ENCODE assay signal across 16 mouse cellular contexts in genomic region chr10:111314636-111315395, GRCm38 (mm10). TPM values are rescaled to one million over a fixed set of nuclear protein-coding genes. Genes with fewer than 3 reads are reported as not detected.
DNase-seq lines count a peak whose midpoint lies in the region; ATAC-seq and TF ChIP-seq lines count a peak whose summit lies in the region.
"Had no signal": no experiment of that assay in that cellular context is flagged by ENCODE, and none has a peak within 500 bp of the region (broad histone marks: within the 10 kb centered on the region; RNA-seq: fewer than 3 reads in every experiment).

No protein-coding gene starts in this region.

- DNase-seq in frontal cortex, postnatal 25 days (ENCODE audit: low spot score in 2 of 2), result no peak
- peak; percentile 36 to 59 for DNase-seq in lung, adult 18-20 months
- no peak for DNase-seq in lung, adult 2 months
- peak; percentile 43 for DNase-seq in lung, postnatal 10 days
- DNase-seq: adrenal gland, postnatal 25 days; cerebellum, adult 18-20 months; heart, adult 18-20 months; heart, postnatal 4 days; kidney, adult 11 months; thymus, postnatal 36 days had no signal

- ATAC-seq in frontal cortex, adult (ENCODE audit: low TSS enrichment), result peak; percentile 71
- ATAC-seq in megakaryocyte progenitor cell, adult 5-6 weeks (replicated peaks; ENCODE audit: poor library complexity), result no peak
- no peak for ATAC-seq in cerebellum, adult (ENCODE audit: insufficient number of reproducible peaks, low FRiP score, low TSS enrichment)
- ATAC-seq: forebrain, embryonic 15.5 days had no signal

- peak overlapping the region; percentile 51 for H3K27ac ChIP-seq in brown adipose tissue, adult 24 weeks (replicated peaks; ENCODE audit: low read depth, low read length)
- H3K27ac ChIP-seq: forebrain, embryonic 15.5 days; liver, embryonic 14.5 days had no signal

- no peak overlapping the region for H3K4me3 ChIP-seq in lung, adult 2 months (replicated peaks; ENCODE audit: extremely low read depth, low read depth, low read length)
- H3K4me3 ChIP-seq in brown adipose tissue, adult 24 weeks (ENCODE audit: insufficient read depth, low read depth, low read length), result peak overlapping the region; percentile 6; the same call in 1 of the 2 replicates
- H3K4me3 ChIP-seq: forebrain, embryonic 15.5 days had no signal

- no peak for TF ChIP-seq CTCF in lung, adult 2 months (IDR thresholded peaks at IDR 0.05; ENCODE audit: insufficient read depth, low read length)

- 69% methylated on average over 10 of the region's 10 CpGs for WGBS in lung, adult 2 months

- TF ChIP-seq POLR2A in lung, adult 2 months (IDR thresholded peaks at IDR 0.05; ENCODE audit: borderline replicate concordance, extremely low read depth, low read depth, low read length), result no peak

- H3K4me1 ChIP-seq in lung, adult 2 months (ENCODE audit: control insufficient read depth, insufficient read depth, low read length), result no peaks in the 10 kb centered on the region; the same call in 1 of the 2 replicates
- peaks cover 4% of the 10 kb centered on the region; the same call in 1 of the 2 replicates for H3K4me1 ChIP-seq in brown adipose tissue, adult 24 weeks (ENCODE audit: control insufficient read depth, insufficient read depth, insufficient read length, low read length)
- H3K4me1 ChIP-seq: forebrain, embryonic 15.5 days had no signal

RNA-seq across cellular contexts. Expression of gene Bbs10, which starts 16.3 kb away (rescaled TPM):
- polyA plus RNA-seq in lung, adult 2 months (2012; rRNA removed), result 0.81 and 1.3 TPM in 2 replicates
- polyA plus RNA-seq in brown adipose tissue, adult 24 weeks (2012; ENCODE audit: insufficient read depth, insufficient read length, missing spikeins), result 1.9 and 2.1 TPM in 2 replicates
- 2.9 and 3.8 TPM in 2 replicates for total RNA-seq in megakaryocyte progenitor cell, adult 5-6 weeks (2015)
- total RNA-seq in megakaryocyte progenitor cell, adult 5-6 weeks (2017), result 1.3 and 4.9 TPM in 2 replicates

Comparison
In these comparisons a context has a peak if more than half of its experiments do, and no peak if none do; other contexts are left out.
1. DNase-seq: peak in lung, adult 18-20 months (2 of 2) and lung, postnatal 10 days (single experiment); none in frontal cortex, postnatal 25 days (0 of 2) and lung, adult 2 months (single experiment).